Mouse (Mus musculus): Measurements from ENCODE around the gene Isy1.

- TF ChIP-seq CTCF (IDR thresholded peaks at IDR 0.05; ENCODE audit: control insufficient read depth, insufficient read depth, insufficient replicate concordance, low read depth, low read length) (no peak), POLR2A (IDR thresholded peaks at IDR 0.05; ENCODE audit: control insufficient read depth, low read depth, low read length) (no peak)
Measured at GRCm38 (mm10) chr6:87866211-87866610, 27.6 kb upstream of the Isy1 start.
